Mouse (Mus musculus) colon, adult 2 months (tissue): ENCODE measurements around the gene Rab44. TPM values are rescaled to one million over a fixed set of nuclear protein-coding genes. Genes with fewer than 3 reads are reported as not detected.

ENCODE experiments used
- polyA plus RNA-seq: library from polyadenylated mRNA; depleted of rRNA; stranded (reverse); fragments of >200 nt; gene quantifications from 2 replicates; pipeline ENCODE4 v1.2.3, GENCODE M21; 2012; rRNA removed

Gene Rab44
- polyA plus RNA-seq: 0.31 and 0.57 TPM in 2 replicates

GRCm38 (mm10) chr17:29113591-29114352, at the start of gene Rab44:
TSS of gene Rab44 (plus strand) at chr17:29114145.

DNA sequence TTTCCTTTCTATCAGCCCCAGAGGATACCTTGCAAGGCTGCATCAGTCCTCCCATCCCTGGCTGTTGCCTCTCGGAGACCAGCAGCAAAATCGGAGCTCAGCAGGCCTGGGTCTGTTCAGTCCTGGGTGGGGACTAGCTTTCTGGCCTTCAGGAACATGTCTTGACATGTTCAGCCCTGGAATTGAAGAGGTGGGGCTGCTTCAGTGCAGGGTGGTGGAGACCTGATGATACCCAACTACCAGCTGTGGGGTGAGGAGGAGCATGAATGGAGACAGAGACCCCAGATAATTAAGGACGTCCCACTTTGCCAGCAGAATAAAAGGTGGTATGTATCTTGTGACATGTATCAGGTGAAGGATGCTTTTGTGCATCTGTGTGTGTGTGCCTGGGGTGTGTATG, 23.2 kb upstream of the Rab44 start, which contains the start of gene Cdkn1a:
TSS of gene Cdkn1a (plus strand) at position 201 of the 400 bp plus-strand sequence.

Other genes starting within 250 kb of the Rab44 start
- gene 4930539E08Rik, start 198.8 kb upstream of the Rab44 start, polyA plus RNA-seq: 52.7 and 52.9 TPM in 2 replicates
- gene Pxt1, start 170.3 kb upstream of the Rab44 start, polyA plus RNA-seq: 0.22 TPM in 1 of 2 replicates, not detected in the other
- gene Kctd20, start 162.2 kb upstream of the Rab44 start, polyA plus RNA-seq: 36.3 and 37.8 TPM in 2 replicates
- gene Stk38, start 106.2 kb upstream of the Rab44 start, polyA plus RNA-seq: 95.9 and 122 TPM in 2 replicates
- gene Srsf3, start 81.5 kb upstream of the Rab44 start, polyA plus RNA-seq: 116 and 149 TPM in 2 replicates
- gene Cdkn1a, start 23.2 kb upstream of the Rab44 start, polyA plus RNA-seq: 192 and 201 TPM in 2 replicates
- 0.98 and 1.3 TPM in 2 replicates for gene Cpne5, start 124.0 kb downstream of the Rab44 start, polyA plus RNA-seq
- 29.6 and 37.0 TPM in 2 replicates for gene Ppil1, start 150.0 kb downstream of the Rab44 start, polyA plus RNA-seq
- gene BC004004, start 154.6 kb downstream of the Rab44 start, polyA plus RNA-seq: 44.6 and 48.0 TPM in 2 replicates
- gene Pi16, start 203.5 kb downstream of the Rab44 start, polyA plus RNA-seq: 14.7 and 15.9 TPM in 2 replicates
- 414 and 524 TPM in 2 replicates for gene Mtch1, start 233.8 kb downstream of the Rab44 start, polyA plus RNA-seq
- 24.1 and 33.0 TPM in 2 replicates for gene Fgd2, start 246.8 kb downstream of the Rab44 start, polyA plus RNA-seq